Mouse (Mus musculus): ENCODE measurements around the gene Olig1. TPM values are rescaled to one million over a fixed set of nuclear protein-coding genes. Genes with fewer than 3 reads are reported as not detected.
A peak's percentile ranks its signal among the peaks of the same experiment; 100 is the strongest.

Gene Olig1
- total RNA-seq, 4 experiments from 2014 or later: 86.9 to 110 (median 89.6) TPM

- peak; percentile 56 to 61 for DNase-seq (ENCODE audit: low spot score in 2 of 2)
Measured at GRCm38 (mm10) chr16:91303776-91304709, 34.5 kb downstream of the Olig1 start.

- peak; percentile 37 to 69 for DNase-seq (ENCODE audit: low spot score in 2 of 2)
Measured at GRCm38 (mm10) chr16:91305512-91306111, 36.0 kb downstream of the Olig1 start.

- no peak for DNase-seq (ENCODE audit: low spot score in 2 of 2)
Measured at GRCm38 (mm10) chr16:91309872-91310271, 40.3 kb downstream of the Olig1 start.

- DNase-seq (ENCODE audit: low spot score in 2 of 2): no peak
Measured at GRCm38 (mm10) chr16:91312921-91313320, 43.3 kb downstream of the Olig1 start.

GRCm38 (mm10) chr16:91314114-91314775 is 44.7 kb downstream of the Olig1 start:
- DNase-seq (ENCODE audit: low spot score in 2 of 2): peak; percentile 70 to 84

- DNase-seq (ENCODE audit: low spot score in 2 of 2): no peak
Measured at GRCm38 (mm10) chr16:91320191-91320590, 50.6 kb downstream of the Olig1 start.

- DNase-seq (ENCODE audit: low spot score in 2 of 2): peak in 1 of 2 experiments; percentile 16
Measured at GRCm38 (mm10) chr16:91320608-91321007, 51.0 kb downstream of the Olig1 start.

Other genes starting within 250 kb of the Olig1 start
- gene Paxbp1, start 225.2 kb upstream of the Olig1 start, total RNA-seq (2022): 10 to 100 TPM; 57.5 to 84.8 (median 69.6) TPM
- gene 4932438H23Rik, start 174.7 kb upstream of the Olig1 start, total RNA-seq (2022): 1 to 10 TPM; 1.1 to 2.8 (median 2.1) TPM
- gene Olig2, start 44.3 kb upstream of the Olig1 start, total RNA-seq (2022): 10 to 100 TPM; 21.9 to 27.2 (median 24.1) TPM
- 10 to 100 TPM; 21.3 to 48.8 (median 34.5) TPM for gene Ifnar2, start 103.0 kb downstream of the Olig1 start, total RNA-seq (2022)
- under 1 TPM in 1 of 4 experiments, not detected in 3; 0.72 TPM for gene Gm21970, start 121.9 kb downstream of the Olig1 start, total RNA-seq (2022)
- 10 to 100 TPM in 3 of 4 experiments, 1 to 10 TPM in 1; 9.6 to 18.3 (median 14.3) TPM for gene Il10rb, start 136.4 kb downstream of the Olig1 start, total RNA-seq (2022)
- 10 to 100 TPM; 44.9 to 54.0 (median 48.4) TPM for gene Ifnar1, start 215.5 kb downstream of the Olig1 start, total RNA-seq (2022)